Mouse (Mus musculus): ENCODE measurements around the gene Abcb9. TPM values are rescaled to one million over a fixed set of nuclear protein-coding genes. Genes with fewer than 3 reads are reported as not detected.
A peak's percentile ranks its signal among the peaks of the same experiment; 100 is the strongest.

Abcb9 gene
- polyA plus RNA-seq, 2 experiments = 2.6 to 3.1 TPM

DNA sequence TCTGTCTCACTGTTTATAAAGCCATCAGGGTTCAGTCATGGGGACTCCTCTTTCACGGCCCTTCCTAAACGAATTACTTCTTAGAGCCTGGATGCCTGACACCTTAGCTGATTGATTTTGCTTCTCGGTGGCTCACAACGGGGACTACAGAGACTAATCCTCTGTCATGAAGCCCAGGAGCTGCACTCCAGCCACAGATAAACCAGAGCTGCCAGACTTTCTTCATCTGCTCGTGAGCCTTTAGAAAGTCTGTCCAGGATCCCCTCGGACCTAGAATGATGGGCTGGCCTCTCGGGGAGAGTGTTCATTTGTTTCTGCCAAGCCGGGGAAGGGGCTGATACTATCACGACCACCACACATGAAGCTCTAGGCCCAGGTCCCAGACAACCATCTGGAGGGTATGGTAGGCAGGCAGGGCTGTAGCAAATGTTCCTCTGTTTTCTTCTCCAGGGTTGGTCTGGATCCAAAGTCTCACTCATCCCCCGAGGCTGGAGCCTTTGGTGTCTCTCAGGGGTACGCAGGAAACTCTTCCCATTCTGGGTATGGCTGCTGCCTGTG, 50.1 kb downstream of the Abcb9 start:
- H3K4me1 ChIP-seq (replicated peaks; ENCODE audit: control insufficient read depth in 2 of 2, insufficient read depth in 2 of 2, low read length in 1 of 2) = peaks cover 27 to 39% of the 10 kb centered on the region in 2 experiments
- no peak for ATAC-seq (ENCODE audit: insufficient read depth)
- 60% methylated on average over 11 of the region's 11 CpGs for WGBS (ENCODE audit: insufficient replicate concordance)

DNA sequence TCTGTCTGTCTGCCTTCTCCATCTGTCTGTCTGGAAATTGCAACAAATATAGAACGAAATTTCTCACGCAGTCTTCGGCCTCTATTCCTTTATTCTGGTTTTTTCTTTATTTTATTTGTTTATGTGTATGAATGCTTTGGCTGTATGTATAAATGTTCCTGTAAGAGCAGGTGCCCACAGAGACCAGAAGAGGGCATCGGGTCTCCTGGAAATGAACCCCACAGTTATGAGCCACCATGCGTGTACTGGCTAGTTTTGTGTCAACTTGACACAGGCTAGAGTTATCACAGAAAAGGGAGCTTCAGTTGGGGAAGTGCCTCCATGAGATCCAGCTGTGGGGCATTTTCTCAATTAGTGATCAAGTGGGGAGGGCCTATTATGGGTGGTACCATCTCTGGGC, 51.6 kb downstream of the Abcb9 start:
- Histone ChIP-seq H3K4me2 (ENCODE audit: low read depth) (no peak overlapping the region), H3K4me1 (replicated peaks; ENCODE audit: control insufficient read depth in 2 of 2, insufficient read depth in 2 of 2, low read length in 1 of 2) (peaks cover 16 to 29% of the 10 kb centered on the region in 2 experiments)

More for the DNA sequence above, 50.1 kb downstream of the Abcb9 start:
- Histone ChIP-seq H3K4me2 (ENCODE audit: low read depth) (no peak overlapping the region), H3K27me3 (ENCODE audit: control insufficient read depth, insufficient read depth, low read length) (no peaks in the 10 kb centered on the region), H3K9ac (replicated peaks) (no peak overlapping the region), H3K36me3 (replicated peaks; ENCODE audit: control insufficient read depth, insufficient read depth, low read depth) (no peaks in the 10 kb centered on the region), H3K27ac (no peak overlapping the region), H3K4me3 (ENCODE audit: insufficient read depth in 1 of 2, low read depth in 2 of 2, low read length in 2 of 2) (no peak overlapping the region), H3K9me3 (ENCODE audit: control insufficient read depth, low read length) (no peaks in the 10 kb centered on the region)
- TF ChIP-seq EP300 (IDR thresholded peaks at IDR 0.05; ENCODE audit: low read depth) = no peak
- TF ChIP-seq CTCF (IDR thresholded peaks at IDR 0.05; ENCODE audit: low read depth) = no peak
- DNase-seq (ENCODE audit: low read depth in 3 of 3, low spot score in 3 of 3) = no peak

DNA sequence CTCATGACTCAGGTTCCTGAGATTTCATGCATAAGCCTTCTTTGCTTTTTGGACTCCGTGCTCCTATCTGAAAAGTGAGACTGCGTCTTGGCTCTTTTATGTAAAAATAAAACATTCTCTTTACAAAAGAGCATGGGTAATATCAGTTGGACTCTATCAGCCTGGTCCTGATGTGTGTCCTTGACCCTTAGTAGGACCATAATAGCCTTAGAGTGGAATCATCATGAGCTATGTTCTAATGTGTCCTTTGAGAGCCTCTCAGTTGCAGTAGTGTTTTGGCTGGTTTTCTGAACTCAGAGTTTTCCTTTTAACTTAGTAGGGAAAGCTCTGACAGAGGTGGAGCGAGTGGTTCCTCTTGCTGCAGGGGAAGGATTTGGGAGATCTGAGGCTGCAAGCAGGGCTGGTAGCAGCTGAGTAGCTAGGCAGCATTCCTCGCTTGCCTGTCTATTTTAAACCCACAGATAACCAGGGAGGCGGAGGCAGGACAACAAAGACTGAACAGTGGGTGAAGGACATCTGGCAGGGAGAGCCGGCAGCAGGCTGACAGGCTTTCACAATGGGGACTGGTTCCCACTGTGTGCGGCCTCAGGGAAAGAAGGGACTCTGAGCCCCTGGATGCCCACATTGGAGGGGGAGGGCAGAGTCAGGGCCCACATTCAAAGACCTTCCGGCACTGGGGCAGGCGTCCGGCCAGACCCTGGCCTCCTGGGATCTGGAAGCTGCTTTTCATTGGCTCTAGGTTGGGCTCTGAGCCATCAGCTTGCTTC, 52.2 kb downstream of the Abcb9 start:
- WGBS (ENCODE audit: insufficient replicate concordance) = 52% methylated on average over 10 of the region's 10 CpGs
- ATAC-seq (ENCODE audit: insufficient read depth) (peak; percentile 29; the same call in 1 of the 2 replicates), DNase-seq (ENCODE audit: low read depth in 3 of 3, low spot score in 3 of 3) (no peak)
- Histone ChIP-seq H3K9ac (replicated peaks) (no peak overlapping the region), H3K36me3 (replicated peaks; ENCODE audit: control insufficient read depth, insufficient read depth, low read depth) (no peaks in the 10 kb centered on the region), H3K27me3 (ENCODE audit: control insufficient read depth, insufficient read depth, low read length) (no peaks in the 10 kb centered on the region), H3K27ac (no peak overlapping the region), H3K4me1 (replicated peaks; ENCODE audit: control insufficient read depth in 2 of 2, insufficient read depth in 2 of 2, low read length in 1 of 2) (peaks cover 13 to 26% of the 10 kb centered on the region in 2 experiments), H3K9me3 (ENCODE audit: control insufficient read depth, low read length) (no peaks in the 10 kb centered on the region), H3K4me3 (ENCODE audit: insufficient read depth in 1 of 2, low read depth in 2 of 2, low read length in 2 of 2) (no peak overlapping the region), H3K4me2 (ENCODE audit: low read depth) (no peak overlapping the region; the same call in 1 of the 2 replicates)
- no peak for TF ChIP-seq CTCF (IDR thresholded peaks at IDR 0.05; ENCODE audit: low read depth)
- TF ChIP-seq EP300 (IDR thresholded peaks at IDR 0.05; ENCODE audit: low read depth) = no peak

More for the DNA sequence above, 51.6 kb downstream of the Abcb9 start:
- DNase-seq (ENCODE audit: low read depth in 3 of 3, low spot score in 3 of 3) (no peak), ATAC-seq (ENCODE audit: insufficient read depth) (no peak)
- no peak overlapping the region for H3K4me3 ChIP-seq (ENCODE audit: insufficient read depth in 1 of 2, low read depth in 2 of 2, low read length in 2 of 2)
- H3K27me3 ChIP-seq (ENCODE audit: control insufficient read depth, insufficient read depth, low read length) = no peaks in the 10 kb centered on the region
- H3K36me3 ChIP-seq (replicated peaks; ENCODE audit: control insufficient read depth, insufficient read depth, low read depth) = no peaks in the 10 kb centered on the region
- WGBS (ENCODE audit: insufficient replicate concordance) = 76% methylated on average over 5 of the region's 5 CpGs
- no peak overlapping the region for H3K9ac ChIP-seq (replicated peaks)
- no peak for TF ChIP-seq EP300 (IDR thresholded peaks at IDR 0.05; ENCODE audit: low read depth)
- peak; percentile 48 for TF ChIP-seq CTCF (IDR thresholded peaks at IDR 0.05; ENCODE audit: low read depth)
- H3K27ac ChIP-seq = no peak overlapping the region
- H3K9me3 ChIP-seq (ENCODE audit: control insufficient read depth, low read length) = no peaks in the 10 kb centered on the region

DNA sequence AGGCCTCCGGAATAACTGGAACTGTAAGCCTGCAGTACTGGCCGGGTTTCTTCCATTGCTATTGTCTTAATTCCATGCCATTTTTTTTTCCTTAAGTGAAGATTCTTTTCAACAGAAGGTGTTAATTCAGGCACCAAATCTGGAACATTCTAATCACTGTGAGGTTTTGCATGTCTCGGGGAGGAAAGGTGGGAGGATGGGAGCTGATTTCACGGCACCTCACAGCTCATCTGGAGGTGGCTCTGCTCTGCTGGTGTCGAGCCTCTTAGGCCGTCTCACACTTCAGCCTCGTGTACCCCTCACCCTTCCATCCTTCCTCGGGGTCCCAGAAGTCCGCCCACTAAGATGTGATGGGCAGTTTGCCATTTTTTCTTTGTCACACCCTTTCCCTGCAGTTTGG, 54.5 kb downstream of the Abcb9 start:
- H3K36me3 ChIP-seq (replicated peaks; ENCODE audit: control insufficient read depth, insufficient read depth, low read depth) = no peaks in the 10 kb centered on the region
- no peak overlapping the region for H3K4me3 ChIP-seq (ENCODE audit: insufficient read depth in 1 of 2, low read depth in 2 of 2, low read length in 2 of 2)
- no peak overlapping the region for H3K27ac ChIP-seq
- H3K4me1 ChIP-seq (replicated peaks; ENCODE audit: control insufficient read depth in 2 of 2, insufficient read depth in 2 of 2, low read length in 1 of 2) = peaks cover 11 to 20% of the 10 kb centered on the region in 2 experiments
- H3K9ac ChIP-seq (replicated peaks) = no peak overlapping the region
- H3K4me2 ChIP-seq (ENCODE audit: low read depth) = no peak overlapping the region
- no peaks in the 10 kb centered on the region for H3K27me3 ChIP-seq (ENCODE audit: control insufficient read depth, insufficient read depth, low read length)
- ATAC-seq (ENCODE audit: insufficient read depth) (no peak), DNase-seq (ENCODE audit: low read depth in 3 of 3, low spot score in 3 of 3) (no peak)
- no peaks in the 10 kb centered on the region for H3K9me3 ChIP-seq (ENCODE audit: control insufficient read depth, low read length)
- 73% methylated on average over 9 of the region's 9 CpGs for WGBS (ENCODE audit: insufficient replicate concordance)
- TF ChIP-seq EP300 (IDR thresholded peaks at IDR 0.05; ENCODE audit: low read depth) (no peak), CTCF (IDR thresholded peaks at IDR 0.05; ENCODE audit: low read depth) (no peak)

DNA sequence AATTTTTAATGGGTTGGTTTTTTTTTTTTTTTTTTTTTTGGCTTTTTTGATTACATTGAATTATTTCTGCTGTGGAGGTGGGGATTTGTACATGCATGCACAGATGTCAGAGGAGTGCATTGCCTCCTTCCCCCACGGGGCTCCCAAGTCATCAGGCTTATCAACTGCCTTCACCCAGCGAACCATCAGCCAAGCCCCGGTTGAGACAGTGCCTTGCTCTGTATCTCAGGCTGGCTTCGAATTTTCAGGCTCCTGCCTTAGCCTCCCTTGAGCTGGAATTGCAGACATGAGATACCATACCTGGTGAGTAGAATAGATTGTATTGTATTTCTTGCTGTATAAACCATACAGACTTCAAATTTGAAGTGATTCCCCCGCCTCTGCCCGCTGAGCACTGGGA, 56.0 kb downstream of the Abcb9 start:
- Histone ChIP-seq H3K9me3 (ENCODE audit: control insufficient read depth, low read length) (no peaks in the 10 kb centered on the region), H3K4me1 (replicated peaks; ENCODE audit: control insufficient read depth in 2 of 2, insufficient read depth in 2 of 2, low read length in 1 of 2) (peaks cover 11 to 22% of the 10 kb centered on the region in 2 experiments), H3K36me3 (replicated peaks; ENCODE audit: control insufficient read depth, insufficient read depth, low read depth) (no peaks in the 10 kb centered on the region), H3K4me3 (ENCODE audit: insufficient read depth in 1 of 2, low read depth in 2 of 2, low read length in 2 of 2) (no peak overlapping the region), H3K27me3 (ENCODE audit: control insufficient read depth, insufficient read depth, low read length) (no peaks in the 10 kb centered on the region), H3K9ac (replicated peaks) (no peak overlapping the region), H3K27ac (no peak overlapping the region), H3K4me2 (ENCODE audit: low read depth) (no peak overlapping the region)
- TF ChIP-seq CTCF (IDR thresholded peaks at IDR 0.05; ENCODE audit: low read depth) (no peak), EP300 (IDR thresholded peaks at IDR 0.05; ENCODE audit: low read depth) (no peak)
- peak; percentile 22; the same call in 1 of the 2 replicates for ATAC-seq (ENCODE audit: insufficient read depth)
- DNase-seq (ENCODE audit: low read depth in 3 of 3, low spot score in 3 of 3) = no peak
- WGBS (ENCODE audit: insufficient replicate concordance) = 39% methylated on average over 6 of the region's 6 CpGs
